ENCODE assay signal across 22 mouse cellular contexts in genomic region chr4:58963271-58963670, GRCm38 (mm10). TPM values are rescaled to one million over a fixed set of nuclear protein-coding genes. Genes with fewer than 3 reads are reported as not detected.
DNase-seq lines count a peak whose midpoint lies in the region; ATAC-seq and TF ChIP-seq lines count a peak whose summit lies in the region.
"Had no signal": no experiment of that assay in that cellular context is flagged by ENCODE, and none has a peak within 500 bp of the region (broad histone marks: within the 10 kb centered on the region; RNA-seq: fewer than 3 reads in every experiment).

No protein-coding gene starts in this region.

- WGBS in liver, embryonic 11.5 days, result 83% methylated on average over 4 of the region's 4 CpGs
- 81% methylated on average over 4 of the region's 4 CpGs for WGBS in liver, postnatal 0 days (ENCODE audit: insufficient replicate concordance)
- WGBS in midbrain, embryonic 11.5 days, result 88% methylated on average over 4 of the region's 4 CpGs
- WGBS in midbrain, embryonic 13.5 days, result 90% methylated on average over 4 of the region's 4 CpGs

- no peak overlapping the region for H3K4me3 ChIP-seq in liver, embryonic 11.5 days (ENCODE audit: low read depth, low read length)
- H3K4me3 ChIP-seq in liver, postnatal 0 days (ENCODE audit: low read depth, low read length), result no peak overlapping the region
- no peak overlapping the region for H3K4me3 ChIP-seq in midbrain, embryonic 11.5 days (ENCODE audit: low read depth, low read length)
- H3K4me3 ChIP-seq in midbrain, embryonic 13.5 days (replicated peaks), result no peak overlapping the region

- no peaks in the 10 kb centered on the region for H3K36me3 ChIP-seq in liver, embryonic 11.5 days (ENCODE audit: control insufficient read depth, insufficient read depth, low read length)
- H3K36me3 ChIP-seq in liver, postnatal 0 days (replicated peaks; ENCODE audit: insufficient read depth, low read length), result no peaks in the 10 kb centered on the region
- H3K36me3 ChIP-seq in midbrain, embryonic 11.5 days (ENCODE audit: control insufficient read depth, insufficient read depth, low read length), result no peaks in the 10 kb centered on the region
- H3K36me3 ChIP-seq in midbrain, embryonic 13.5 days, result no peaks in the 10 kb centered on the region
- H3K36me3 ChIP-seq: G1E had no signal

- no peaks in the 10 kb centered on the region for H3K27me3 ChIP-seq in liver, embryonic 11.5 days (replicated peaks; ENCODE audit: control insufficient read depth, insufficient read depth, low read length)
- H3K27me3 ChIP-seq in liver, postnatal 0 days (ENCODE audit: insufficient read depth, low read length), result no peaks in the 10 kb centered on the region
- H3K27me3 ChIP-seq in midbrain, embryonic 11.5 days (ENCODE audit: control insufficient read depth, insufficient read depth, low read length), result no peaks in the 10 kb centered on the region
- H3K27me3 ChIP-seq in midbrain, embryonic 13.5 days, result no peaks in the 10 kb centered on the region
- H3K27me3 ChIP-seq: Patski had no signal

- no peak overlapping the region for H3K27ac ChIP-seq in liver, embryonic 11.5 days (ENCODE audit: low read depth, low read length)
- H3K27ac ChIP-seq in liver, postnatal 0 days (ENCODE audit: low read depth), result no peak overlapping the region
- no peak overlapping the region for H3K27ac ChIP-seq in midbrain, embryonic 11.5 days (ENCODE audit: low read depth, low read length)
- no peak overlapping the region for H3K27ac ChIP-seq in midbrain, embryonic 13.5 days

- no peaks in the 10 kb centered on the region for H3K9me3 ChIP-seq in liver, embryonic 11.5 days (ENCODE audit: control insufficient read depth, low read length)
- no peaks in the 10 kb centered on the region for H3K9me3 ChIP-seq in liver, postnatal 0 days (ENCODE audit: low read length)
- H3K9me3 ChIP-seq in midbrain, embryonic 11.5 days (ENCODE audit: control insufficient read depth, low read length), result no peaks in the 10 kb centered on the region
- H3K9me3 ChIP-seq in midbrain, embryonic 13.5 days, result no peaks in the 10 kb centered on the region
- H3K9me3 ChIP-seq: G1E had no signal

- no peak for ATAC-seq in liver, embryonic 11.5 days (replicated peaks; ENCODE audit: low FRiP score)
- ATAC-seq in liver, postnatal 0 days, result no peak
- no peak for ATAC-seq in midbrain, embryonic 11.5 days (ENCODE audit: low FRiP score)
- no peak for ATAC-seq in midbrain, embryonic 13.5 days
- ATAC-seq: activated CD4-positive, CD25-positive, alpha-beta regulatory T cell, adult 4 months; CD4-positive, CD25-positive, alpha-beta regulatory T cell, adult 4 months; Patski had no signal

- TF ChIP-seq CTCF in liver, postnatal 0 days (IDR thresholded peaks at IDR 0.05; ENCODE audit: low read depth), result no peak

- DNase-seq in heart, adult 11 months, result peak; percentile 61
- no peak for DNase-seq in heart, adult 9 months (ENCODE audit: low spot score in 2 of 2)
- DNase-seq in liver, embryonic 11.5 days (ENCODE audit: low spot score), result peak; percentile 25
- DNase-seq in liver, postnatal 0 days, result no peak
- DNase-seq in midbrain, embryonic 11.5 days (ENCODE audit: low spot score, missing footprints), result peak; percentile 75
- DNase-seq: adrenal gland, adult 2 months; adrenal gland, adult 8-10 months; adrenal gland, postnatal 10 days; adrenal gland, postnatal 14 days; adrenal gland, postnatal 25 days; adrenal gland, postnatal 36 days; B cell, adult 2 months; cerebellum, adult 11 months; cerebellum, adult 11-12 months; cerebellum, adult 18-20 months had no signal

- no peak overlapping the region for H3K9ac ChIP-seq in liver, embryonic 11.5 days (ENCODE audit: low read depth, low read length)
- H3K9ac ChIP-seq in liver, postnatal 0 days (replicated peaks), result no peak overlapping the region
- no peak overlapping the region for H3K9ac ChIP-seq in midbrain, embryonic 11.5 days (ENCODE audit: low read length)
- no peak overlapping the region for H3K9ac ChIP-seq in midbrain, embryonic 13.5 days (replicated peaks)

- no peak for TF ChIP-seq EP300 in liver, postnatal 0 days (IDR thresholded peaks at IDR 0.05; ENCODE audit: low read depth)

- H3K4me1 ChIP-seq in liver, embryonic 11.5 days (replicated peaks; ENCODE audit: control insufficient read depth, insufficient read depth, low read length), result no peaks in the 10 kb centered on the region
- no peaks in the 10 kb centered on the region for H3K4me1 ChIP-seq in liver, postnatal 0 days (ENCODE audit: insufficient read depth)
- H3K4me1 ChIP-seq in midbrain, embryonic 11.5 days (ENCODE audit: control insufficient read depth, insufficient read depth, low read length), result no peaks in the 10 kb centered on the region
- no peaks in the 10 kb centered on the region for H3K4me1 ChIP-seq in midbrain, embryonic 13.5 days (replicated peaks)

- no peak overlapping the region for H3K4me2 ChIP-seq in liver, embryonic 11.5 days
- H3K4me2 ChIP-seq in liver, postnatal 0 days (ENCODE audit: low read depth, low read length), result no peak overlapping the region
- no peak overlapping the region for H3K4me2 ChIP-seq in midbrain, embryonic 11.5 days
- no peak overlapping the region for H3K4me2 ChIP-seq in midbrain, embryonic 13.5 days (replicated peaks)

RNA-seq across cellular contexts. Expression of gene Zkscan16, which starts 19.8 kb away (rescaled TPM):
- polyA plus RNA-seq in liver, embryonic 11.5 days (2014; fragmentation: Nextera tagmentation; extraction: Ambion mirVana), result 0.21 and 0.29 TPM in 2 replicates
- polyA plus RNA-seq in liver, postnatal 0 days (2015; fragmentation: Nextera tagmentation; extraction: Ambion mirVana), result 0.06 TPM in 1 of 2 replicates, not detected in the other
- polyA plus RNA-seq in midbrain, embryonic 11.5 days (2014; fragmentation: Nextera tagmentation; extraction: Ambion mirVana), result 0.95 and 1.0 TPM in 2 replicates
- 0.77 and 0.95 TPM in 2 replicates for polyA plus RNA-seq in midbrain, embryonic 13.5 days (2015; fragmentation: Nextera tagmentation; extraction: Ambion mirVana)
- polyA plus RNA-seq: activated CD4-positive, CD25-positive, alpha-beta regulatory T cell, adult 4 months; adrenal gland, adult 2 months; CD4-positive, CD25-positive, alpha-beta regulatory T cell, adult 4 months; G1E had no signal

RNA-seq across cellular contexts. Expression of gene Ptgr1, which starts 23.6 kb away (rescaled TPM):
- polyA plus RNA-seq in liver, embryonic 11.5 days (2014; fragmentation: Nextera tagmentation; extraction: Ambion mirVana), result 28.0 and 30.5 TPM in 2 replicates
- polyA plus RNA-seq in liver, postnatal 0 days (2015; fragmentation: Nextera tagmentation; extraction: Ambion mirVana), result 6.4 and 6.8 TPM in 2 replicates
- polyA plus RNA-seq in midbrain, embryonic 11.5 days (2014; fragmentation: Nextera tagmentation; extraction: Ambion mirVana), result 16.2 and 17.6 TPM in 2 replicates
- 4.8 and 5.4 TPM in 2 replicates for polyA plus RNA-seq in midbrain, embryonic 13.5 days (2015; fragmentation: Nextera tagmentation; extraction: Ambion mirVana)

RNA-seq across cellular contexts. Expression of gene Dnajc25, which starts 31.6 kb away (rescaled TPM):
- 8.8 and 11.1 TPM in 2 replicates for polyA plus RNA-seq in liver, embryonic 11.5 days (2014; fragmentation: Nextera tagmentation; extraction: Ambion mirVana)
- 12.5 and 13.8 TPM in 2 replicates for polyA plus RNA-seq in liver, postnatal 0 days (2015; fragmentation: Nextera tagmentation; extraction: Ambion mirVana)
- 5.3 and 5.5 TPM in 2 replicates for polyA plus RNA-seq in midbrain, embryonic 11.5 days (2014; fragmentation: Nextera tagmentation; extraction: Ambion mirVana)
- polyA plus RNA-seq in midbrain, embryonic 13.5 days (2015; fragmentation: Nextera tagmentation; extraction: Ambion mirVana), result 6.0 and 7.5 TPM in 2 replicates

RNA-seq across cellular contexts. Expression of gene Gm20503, which starts 39.7 kb away (rescaled TPM):
- polyA plus RNA-seq in liver, embryonic 11.5 days (2014; fragmentation: Nextera tagmentation; extraction: Ambion mirVana), result 8.1 and 11.5 TPM in 2 replicates
- polyA plus RNA-seq in liver, postnatal 0 days (2015; fragmentation: Nextera tagmentation; extraction: Ambion mirVana), result 17.6 and 17.7 TPM in 2 replicates
- polyA plus RNA-seq in midbrain, embryonic 11.5 days (2014; fragmentation: Nextera tagmentation; extraction: Ambion mirVana), result 5.4 and 7.8 TPM in 2 replicates
- polyA plus RNA-seq in midbrain, embryonic 13.5 days (2015; fragmentation: Nextera tagmentation; extraction: Ambion mirVana), result 6.8 and 9.5 TPM in 2 replicates
- polyA plus RNA-seq: activated CD4-positive, CD25-positive, alpha-beta regulatory T cell, adult 4 months; adrenal gland, adult 2 months; brain, embryonic 14.5 days; C2C12; CD4-positive, CD25-positive, alpha-beta regulatory T cell, adult 4 months; G1E had no signal

RNA-seq across cellular contexts. Expression of gene Ecpas, which starts 50.7 kb away (rescaled TPM):
- 43.0 and 44.8 TPM in 2 replicates for polyA plus RNA-seq in liver, embryonic 11.5 days (2014; fragmentation: Nextera tagmentation; extraction: Ambion mirVana)
- 9.1 and 13.0 TPM in 2 replicates for polyA plus RNA-seq in liver, postnatal 0 days (2015; fragmentation: Nextera tagmentation; extraction: Ambion mirVana)
- polyA plus RNA-seq in midbrain, embryonic 11.5 days (2014; fragmentation: Nextera tagmentation; extraction: Ambion mirVana), result 38.7 and 42.3 TPM in 2 replicates
- polyA plus RNA-seq in midbrain, embryonic 13.5 days (2015; fragmentation: Nextera tagmentation; extraction: Ambion mirVana), result 30.7 and 32.0 TPM in 2 replicates

Comparison
In these comparisons a context has a peak if more than half of its experiments do, and no peak if none do; other contexts are left out.
1. DNase-seq: peak in heart, adult 11 months (single experiment), liver, embryonic 11.5 days (single experiment) and midbrain, embryonic 11.5 days (single experiment); none in heart, adult 9 months (0 of 2) and liver, postnatal 0 days (single experiment).